Mouse (Mus musculus): ENCODE data around the gene Capn8. TPM values are rescaled to one million over a fixed set of nuclear protein-coding genes. Genes with fewer than 3 reads are reported as not detected.

The Capn8 gene
- polyA plus RNA-seq, 3 experiments from 2014 or later, result not detected

- no peak for ATAC-seq
Observed at GRCm38 (mm10) chr1:182553649-182554375, 11.0 kb upstream of the Capn8 start.

- ATAC-seq, result no peak
Observed at GRCm38 (mm10) chr1:182558271-182558670, 6.5 kb upstream of the Capn8 start.

- no peak for ATAC-seq
Observed at GRCm38 (mm10) chr1:182559530-182559929, 5.3 kb upstream of the Capn8 start.

GRCm38 (mm10) chr1:182560390-182561098, 4.3 kb upstream of the Capn8 start:
- no peak for ATAC-seq

- no peak for ATAC-seq
Observed at GRCm38 (mm10) chr1:182561945-182562514, 2.8 kb upstream of the Capn8 start.

GRCm38 (mm10) chr1:182562576-182563370, 2.0 kb upstream of the Capn8 start:
- no peak for ATAC-seq

- no peak for ATAC-seq
Observed at GRCm38 (mm10) chr1:182565351-182565835, 586 bp downstream of the Capn8 start.

- no peak for ATAC-seq
Observed at GRCm38 (mm10) chr1:182571148-182571547, 6.3 kb downstream of the Capn8 start.

- ATAC-seq, result no peak
Observed at GRCm38 (mm10) chr1:182571973-182572372, 7.2 kb downstream of the Capn8 start.

GRCm38 (mm10) chr1:182573856-182574665, 9.3 kb downstream of the Capn8 start:
- ATAC-seq, result no peak

GRCm38 (mm10) chr1:182574666-182575049, 9.9 kb downstream of the Capn8 start:
- ATAC-seq, result no peak

GRCm38 (mm10) chr1:182584169-182584568, 19.4 kb downstream of the Capn8 start:
- ATAC-seq, result no peak

GRCm38 (mm10) chr1:182585162-182585840, 20.5 kb downstream of the Capn8 start:
- no peak for ATAC-seq

GRCm38 (mm10) chr1:182587706-182588105, 22.9 kb downstream of the Capn8 start:
- no peak for ATAC-seq

GRCm38 (mm10) chr1:182591491-182591890, 26.7 kb downstream of the Capn8 start:
- ATAC-seq, result no peak

- ATAC-seq, result no peak
Observed at GRCm38 (mm10) chr1:182592436-182592835, 27.6 kb downstream of the Capn8 start.

GRCm38 (mm10) chr1:182605330-182606150, 40.7 kb downstream of the Capn8 start:
- ATAC-seq, result no peak

- no peak for ATAC-seq
Observed at GRCm38 (mm10) chr1:182609701-182610335, 45.0 kb downstream of the Capn8 start.

GRCm38 (mm10) chr1:182615465-182615864, 50.7 kb downstream of the Capn8 start:
- ATAC-seq, result no peak

Data from inflammation-experienced regulatory T-cells, adult 6 months (primary cell).